Mouse (Mus musculus) embryonic fibroblast, embryonic 13.5 days (primary cell): ENCODE results near the gene Tmem186. TPM values are rescaled to one million over a fixed set of nuclear protein-coding genes. Genes with fewer than 3 reads are reported as not detected.

Experiments used
- H3K27ac ChIP-seq: 2 replicates; pipeline ENCODE4 v1.5.1; 2012; ENCODE audit warnings: low read length, control low read depth, inconsistent platforms; ENCODE audit not compliant: insufficient read depth
- H3K4me1 ChIP-seq: 2 replicates; pipeline ENCODE4 v1.6.1; 2011; ENCODE audit warnings: low read length; ENCODE audit not compliant: control insufficient read depth, insufficient read depth
- H3K4me3 ChIP-seq: 2 replicates; pipeline ENCODE4 v1.5.1; 2011; ENCODE audit warnings: mild to moderate bottlenecking, control low read depth, low read length; ENCODE audit not compliant: insufficient read depth
- CTCF ChIP-seq: IDR thresholded peaks from 2 replicates; pipeline ENCODE4 v1.5.1; 2011; ENCODE audit warnings: mild to moderate bottlenecking, control low read depth, low read length, moderate library complexity, borderline replicate concordance; ENCODE audit not compliant: insufficient read depth
- POLR2A ChIP-seq: IDR thresholded peaks from 2 replicates; pipeline ENCODE4 v1.6.1; 2011; ENCODE audit warnings: low read depth, mild to moderate bottlenecking, control low read depth, low read length, moderate library complexity
- polyA plus RNA-seq: library from polyadenylated mRNA; stranded (reverse); fragments of >200 nt; gene quantifications from 2 replicates; pipeline ENCODE4 v1.2.4, GENCODE M21; 2011; ENCODE audit warnings: low read depth; ENCODE audit not compliant: missing spikeins, insufficient read length

Gene Tmem186
- polyA plus RNA-seq, 1 experiment, result 9.6 TPM

DNA sequence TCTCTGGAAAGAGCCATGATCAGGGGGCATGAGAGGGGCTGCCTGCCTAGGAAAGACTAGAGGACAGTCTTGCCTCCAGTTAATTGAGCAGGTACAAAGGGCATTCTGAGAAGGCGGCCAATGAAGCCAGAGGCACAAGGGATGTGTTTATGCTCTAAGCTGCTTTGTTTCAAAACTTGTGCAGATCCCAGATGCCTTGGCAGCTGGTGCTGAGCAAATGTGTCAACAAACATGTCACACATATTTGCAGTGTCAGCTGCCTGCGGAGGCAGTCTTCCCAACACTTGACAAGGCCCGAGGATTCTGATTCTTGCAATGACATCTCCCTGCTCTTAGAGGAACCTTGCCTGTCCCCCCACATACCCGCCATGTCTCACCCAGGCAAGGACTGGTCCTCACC, 42.1 kb downstream of the Tmem186 start:
- no peak overlapping the region for H3K4me3 ChIP-seq
- H3K27ac ChIP-seq, result no peak overlapping the region
- H3K4me1 ChIP-seq, result no peaks in the 10 kb centered on the region
- TF ChIP-seq POLR2A (no peak), CTCF (no peak)

DNA sequence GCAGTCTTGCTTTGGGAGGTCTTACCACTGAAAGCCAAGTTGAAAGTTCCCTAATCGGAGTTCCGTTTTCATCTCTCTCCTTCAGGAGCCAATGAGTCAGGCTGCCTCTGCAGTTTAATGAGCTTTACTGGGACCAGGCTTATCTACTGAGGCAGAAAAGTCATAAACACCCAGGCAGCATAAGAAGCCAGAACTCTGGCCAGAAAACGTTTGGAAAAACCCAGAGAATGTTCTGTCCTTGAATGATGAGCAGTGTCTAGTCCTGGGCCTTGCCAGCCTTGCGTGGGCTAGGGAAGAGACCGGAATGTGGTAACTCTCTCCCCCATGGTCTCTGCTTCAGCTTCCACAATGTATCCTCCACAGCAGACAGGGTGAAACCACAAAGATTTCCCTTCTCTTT, 52.5 kb downstream of the Tmem186 start:
- H3K4me1 ChIP-seq, result no peaks in the 10 kb centered on the region
- TF ChIP-seq POLR2A (no peak), CTCF (no peak)

DNA sequence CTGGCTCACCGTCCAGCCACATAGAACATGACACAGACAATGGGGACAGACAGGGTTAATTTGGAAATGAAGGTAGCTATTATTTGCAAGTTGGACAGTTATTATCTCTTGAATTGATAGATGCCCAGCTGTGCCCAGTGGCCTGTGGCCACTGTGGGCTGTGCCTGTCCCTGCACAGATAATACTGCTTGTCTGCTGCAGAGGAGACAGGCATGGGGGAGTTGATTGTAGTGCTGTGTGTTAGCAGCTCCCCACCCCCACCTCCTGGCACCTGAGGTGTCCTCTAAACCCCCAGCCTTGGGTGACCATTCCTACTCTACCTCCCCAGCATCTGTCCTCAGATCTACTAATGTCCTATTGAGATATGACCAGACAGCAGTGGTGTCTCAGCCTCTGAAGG, 53.3 kb downstream of the Tmem186 start:
- Histone ChIP-seq H3K27ac (no peak overlapping the region), H3K4me1 (no peaks in the 10 kb centered on the region), H3K4me3 (no peak overlapping the region)
- no peak for TF ChIP-seq POLR2A
- TF ChIP-seq CTCF, result no peak

More for the DNA sequence above, 52.5 kb downstream of the Tmem186 start:
- H3K27ac ChIP-seq, result no peak overlapping the region
- no peak overlapping the region for H3K4me3 ChIP-seq

Other genes starting within 250 kb of the Tmem186 start
- not detected in 2 replicates for gene Tmem114, start 212.6 kb downstream of the Tmem186 start, polyA plus RNA-seq
- gene Mettl22, start 166.9 kb downstream of the Tmem186 start, polyA plus RNA-seq, result 14.3 and 15.6 TPM in 2 replicates
- 11.5 and 15.9 TPM in 2 replicates for gene Abat, start 124.3 kb downstream of the Tmem186 start, polyA plus RNA-seq
- gene Pmm2, start within 50 bp of the Tmem186 start, polyA plus RNA-seq, result 46.7 and 52.7 TPM in 2 replicates
- gene Carhsp1, start 34.4 kb upstream of the Tmem186 start, polyA plus RNA-seq, result 61.1 and 74.8 TPM in 2 replicates
- not detected in 2 replicates for gene Gm5767, start 43.1 kb upstream of the Tmem186 start, polyA plus RNA-seq
- 86.8 and 118 TPM in 2 replicates for gene Usp7, start 154.6 kb upstream of the Tmem186 start, polyA plus RNA-seq
- gene 1810013L24Rik, start 192.4 kb upstream of the Tmem186 start, polyA plus RNA-seq, result 90.7 and 102 TPM in 2 replicates